Mouse (Mus musculus): ENCODE measurements around the gene Cort. TPM values are rescaled to one million over a fixed set of nuclear protein-coding genes. Genes with fewer than 3 reads are reported as not detected.
A peak's percentile ranks its signal among the peaks of the same experiment; 100 is the strongest.

Cort gene
- polyA plus RNA-seq, 1 experiment, result not detected

DNA sequence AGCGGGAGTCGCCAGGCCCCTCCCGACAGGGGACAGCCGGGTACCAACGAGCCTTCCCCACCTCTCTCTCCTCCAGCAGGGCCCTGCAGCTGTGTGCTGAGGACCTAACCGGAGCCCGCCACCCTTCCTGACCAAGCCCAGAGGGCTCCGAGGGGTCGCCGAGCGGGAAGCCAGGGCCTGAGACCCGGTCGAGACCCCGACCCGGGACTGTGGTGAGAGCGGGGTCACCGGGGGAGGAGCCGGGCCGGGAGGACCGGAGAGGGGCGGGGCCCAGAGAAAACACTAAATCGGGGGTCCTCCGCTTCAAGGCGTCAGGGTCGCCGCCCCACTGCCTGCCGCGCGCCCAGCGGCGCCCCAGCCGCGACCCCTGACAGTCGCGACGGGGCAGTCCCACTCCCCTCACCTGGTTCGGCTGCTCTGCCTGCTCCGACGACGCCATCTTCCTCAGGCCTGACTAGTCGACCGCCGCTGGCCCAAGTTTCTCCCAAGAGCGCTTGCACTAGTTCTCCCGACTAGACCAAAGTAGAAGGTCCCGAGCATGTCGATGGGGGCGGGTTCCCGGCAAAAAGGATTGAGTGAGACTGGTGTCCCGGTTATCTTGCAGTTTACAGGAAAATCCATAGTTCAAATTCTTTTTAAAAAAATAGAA lies 27.1 kb downstream of the Cort start, which contains the start of gene Pex14:
Gene Pex14 (minus strand): TSS at position 508 of the 649 bp plus-strand sequence.
- Histone ChIP-seq H3K4me1 (ENCODE audit: control insufficient read depth, insufficient read depth, insufficient read length, low read length) (peaks cover 8% of the 10 kb centered on the region; the same call in 1 of the 2 replicates), H3K27me3 (ENCODE audit: control insufficient read depth, insufficient read depth, low read length) (no peaks in the 10 kb centered on the region), H3K36me3 (ENCODE audit: control insufficient read depth, insufficient read depth, low read length) (no peaks in the 10 kb centered on the region), H3K27ac (ENCODE audit: insufficient read depth, low read depth, low read length) (no peak within 1 kb of the TSS), H3K4me3 (ENCODE audit: low read depth, low read length) (peak within 1 kb of the TSS; percentile 99)
- under 1% methylated on average over 50 of the region's 50 CpGs for WGBS
- peak; percentile 43; the same call in 1 of the 2 replicates for TF ChIP-seq POLR2A (IDR thresholded peaks at IDR 0.05; ENCODE audit: low read depth, low read length)
- TF ChIP-seq CTCF (IDR thresholded peaks at IDR 0.05; ENCODE audit: extremely low read depth, insufficient read length, insufficient replicate concordance, low read depth, low read length), result no peak

DNA sequence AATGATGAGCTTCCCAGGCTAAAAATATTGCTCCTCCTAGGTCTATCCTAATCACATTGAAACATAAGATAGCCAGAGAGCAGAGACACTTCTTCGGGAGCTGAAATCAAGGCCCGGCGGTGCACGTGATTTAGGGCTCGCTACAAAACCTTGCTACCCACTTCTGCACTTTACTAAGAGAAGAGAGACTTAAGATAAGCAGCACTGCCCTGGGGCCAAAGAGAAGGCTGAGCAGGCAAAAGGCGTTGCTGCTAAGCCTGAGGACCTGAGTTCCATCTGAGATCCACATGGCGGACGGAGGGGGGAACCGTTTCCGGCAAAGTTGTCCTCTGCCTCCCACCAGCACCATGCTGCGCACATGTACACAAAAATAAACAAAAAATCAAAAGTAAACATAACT lies 28.0 kb downstream of the Cort start:
- 4% methylated on average over 11 of the region's 11 CpGs for WGBS
- H3K27ac ChIP-seq (ENCODE audit: insufficient read depth, low read depth, low read length), result no peak overlapping the region
- TF ChIP-seq CTCF (IDR thresholded peaks at IDR 0.05; ENCODE audit: extremely low read depth, insufficient read length, insufficient replicate concordance, low read depth, low read length) (no peak), POLR2A (IDR thresholded peaks at IDR 0.05; ENCODE audit: low read depth, low read length) (no peak)
- H3K36me3 ChIP-seq (ENCODE audit: control insufficient read depth, insufficient read depth, low read length), result peaks cover 3% of the 10 kb centered on the region; the same call in 1 of the 2 replicates
- H3K4me1 ChIP-seq (ENCODE audit: control insufficient read depth, insufficient read depth, insufficient read length, low read length), result peaks cover 8% of the 10 kb centered on the region; the same call in 1 of the 2 replicates
- no peaks in the 10 kb centered on the region for H3K27me3 ChIP-seq (ENCODE audit: control insufficient read depth, insufficient read depth, low read length)
- H3K4me3 ChIP-seq (ENCODE audit: low read depth, low read length), result peak overlapping the region; percentile 99

DNA sequence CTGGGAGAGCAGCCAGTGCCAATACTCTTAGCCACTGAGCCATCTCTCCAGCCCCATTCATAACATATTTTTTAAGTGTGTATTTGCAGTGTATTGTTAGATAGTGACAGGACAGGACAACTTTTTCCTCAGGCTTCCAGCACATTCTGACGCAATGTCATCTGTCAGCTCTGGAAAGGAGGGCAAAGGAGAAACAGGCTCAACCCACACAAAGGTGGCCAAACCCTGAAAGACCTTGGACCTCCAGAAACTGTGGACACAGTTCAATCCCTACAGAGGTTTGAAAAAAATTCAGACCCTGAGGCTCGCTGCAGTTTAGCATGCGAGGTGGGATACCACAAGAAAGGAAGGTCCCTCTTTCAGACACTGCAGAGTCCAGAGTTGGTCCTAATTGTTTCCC lies 28.6 kb downstream of the Cort start:
- no peak overlapping the region for H3K4me3 ChIP-seq (ENCODE audit: low read depth, low read length)
- H3K27ac ChIP-seq (ENCODE audit: insufficient read depth, low read depth, low read length), result no peak overlapping the region
- peaks cover 3% of the 10 kb centered on the region; the same call in 1 of the 2 replicates for H3K36me3 ChIP-seq (ENCODE audit: control insufficient read depth, insufficient read depth, low read length)
- no peaks in the 10 kb centered on the region for H3K27me3 ChIP-seq (ENCODE audit: control insufficient read depth, insufficient read depth, low read length)
- TF ChIP-seq CTCF (IDR thresholded peaks at IDR 0.05; ENCODE audit: extremely low read depth, insufficient read length, insufficient replicate concordance, low read depth, low read length) (no peak), POLR2A (IDR thresholded peaks at IDR 0.05; ENCODE audit: low read depth, low read length) (no peak)
- H3K4me1 ChIP-seq (ENCODE audit: control insufficient read depth, insufficient read depth, insufficient read length, low read length), result peaks cover 8% of the 10 kb centered on the region; the same call in 1 of the 2 replicates
- WGBS, result 66% methylated on average over 3 of the region's 3 CpGs

DNA sequence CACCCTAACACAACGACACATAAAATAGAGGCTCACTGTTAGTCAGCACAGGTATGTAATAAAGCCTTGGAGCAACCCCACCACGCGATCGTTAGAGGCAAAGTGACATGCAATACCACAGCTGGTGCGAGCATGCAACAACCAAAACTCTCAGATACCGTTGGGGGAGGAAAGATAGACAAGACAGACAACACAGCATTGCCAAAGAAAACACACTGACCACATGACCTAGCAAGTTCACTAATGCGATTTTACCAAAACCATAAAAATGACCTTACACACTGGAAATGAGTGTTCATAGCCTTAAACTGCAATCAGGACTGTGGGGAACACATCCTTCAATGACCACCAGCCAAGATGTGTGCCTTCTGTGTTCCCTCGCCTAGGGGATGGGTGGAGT lies 35.2 kb downstream of the Cort start:
- 80% methylated on average over 8 of the region's 8 CpGs for WGBS
- peaks cover 4% of the 10 kb centered on the region; the same call in 1 of the 2 replicates for H3K36me3 ChIP-seq (ENCODE audit: control insufficient read depth, insufficient read depth, low read length)
- no peak for TF ChIP-seq CTCF (IDR thresholded peaks at IDR 0.05; ENCODE audit: extremely low read depth, insufficient read length, insufficient replicate concordance, low read depth, low read length)
- peaks cover 1% of the 10 kb centered on the region; the same call in 1 of the 2 replicates for H3K4me1 ChIP-seq (ENCODE audit: control insufficient read depth, insufficient read depth, insufficient read length, low read length)
- no peak overlapping the region for H3K27ac ChIP-seq (ENCODE audit: insufficient read depth, low read depth, low read length)
- no peak overlapping the region for H3K4me3 ChIP-seq (ENCODE audit: low read depth, low read length)
- no peaks in the 10 kb centered on the region for H3K27me3 ChIP-seq (ENCODE audit: control insufficient read depth, insufficient read depth, low read length)

DNA sequence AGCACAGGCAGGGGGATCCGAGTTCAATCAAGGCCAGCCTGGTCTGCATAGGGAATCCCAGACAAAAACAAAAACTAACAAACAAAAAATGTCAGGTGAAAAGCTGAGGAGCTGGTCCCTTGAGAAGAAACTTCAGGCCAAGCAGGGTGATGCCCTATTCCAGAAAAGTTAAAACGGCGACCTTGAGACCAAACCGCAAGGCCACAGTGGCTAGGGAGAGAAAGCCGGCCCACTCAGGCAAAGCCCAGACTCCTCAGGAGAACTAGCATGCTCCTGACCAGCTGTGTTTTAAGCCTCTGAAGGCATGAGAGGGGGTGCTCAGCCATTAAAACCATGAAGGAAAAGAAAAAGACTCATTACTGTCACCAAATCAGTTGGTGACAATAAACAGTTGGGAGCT lies 41.2 kb downstream of the Cort start:
- TF ChIP-seq CTCF (IDR thresholded peaks at IDR 0.05; ENCODE audit: extremely low read depth, insufficient read length, insufficient replicate concordance, low read depth, low read length), result no peak
- TF ChIP-seq POLR2A (IDR thresholded peaks at IDR 0.05; ENCODE audit: low read depth, low read length), result no peak
- Histone ChIP-seq H3K27me3 (ENCODE audit: control insufficient read depth, insufficient read depth, low read length) (no peaks in the 10 kb centered on the region), H3K27ac (ENCODE audit: insufficient read depth, low read depth, low read length) (no peak overlapping the region), H3K36me3 (ENCODE audit: control insufficient read depth, insufficient read depth, low read length) (no peaks in the 10 kb centered on the region), H3K4me3 (ENCODE audit: low read depth, low read length) (no peak overlapping the region), H3K4me1 (ENCODE audit: control insufficient read depth, insufficient read depth, insufficient read length, low read length) (peaks cover 8% of the 10 kb centered on the region)
- WGBS, result 83% methylated on average over 5 of the region's 5 CpGs

DNA sequence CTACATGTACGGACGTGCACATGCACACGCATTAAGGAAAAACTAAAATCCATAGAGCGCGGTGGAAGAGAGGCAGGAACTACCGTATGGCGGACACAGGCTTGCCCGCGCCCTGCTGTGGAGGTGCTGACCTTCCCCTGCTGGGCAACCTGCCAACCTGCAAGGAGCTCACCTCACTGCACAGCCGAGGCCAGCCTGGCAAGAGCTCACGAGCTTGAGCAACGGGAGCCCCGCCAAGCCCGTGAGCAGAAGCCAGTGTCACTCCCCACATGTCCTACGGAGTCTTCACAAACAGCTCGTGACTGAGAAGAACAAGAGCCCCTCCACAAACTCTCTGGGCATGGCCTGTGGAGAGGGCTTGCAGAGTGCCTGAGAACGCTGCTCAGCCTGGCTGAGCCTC lies 45.0 kb downstream of the Cort start:
- WGBS, result 35% methylated on average over 17 of the region's 17 CpGs
- H3K4me3 ChIP-seq (ENCODE audit: low read depth, low read length), result no peak overlapping the region

DNA sequence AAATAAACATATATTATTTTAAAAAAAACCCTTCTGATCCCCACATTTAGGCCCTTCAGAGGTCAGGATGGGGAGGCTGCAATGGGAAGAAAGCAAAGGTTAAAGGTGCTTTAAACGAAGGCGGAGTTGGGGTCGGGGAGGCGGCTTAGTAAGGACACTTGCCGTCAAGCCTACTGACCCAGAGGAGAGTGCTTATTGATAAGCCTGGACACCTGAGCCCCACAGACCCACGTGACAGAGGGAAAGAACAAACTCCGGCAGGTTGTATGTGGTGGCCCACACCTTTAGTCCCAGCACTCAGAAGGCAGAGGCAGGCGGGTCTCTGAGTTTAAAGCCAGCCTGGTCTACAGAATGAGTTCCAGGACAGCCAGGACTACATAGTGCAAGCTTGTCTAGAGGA lies 46.5 kb downstream of the Cort start:
- Histone ChIP-seq H3K27me3 (ENCODE audit: control insufficient read depth, insufficient read depth, low read length) (no peaks in the 10 kb centered on the region), H3K36me3 (ENCODE audit: control insufficient read depth, insufficient read depth, low read length) (peaks cover 3% of the 10 kb centered on the region; the same call in 1 of the 2 replicates), H3K4me3 (ENCODE audit: low read depth, low read length) (no peak overlapping the region), H3K27ac (ENCODE audit: insufficient read depth, low read depth, low read length) (no peak overlapping the region), H3K4me1 (ENCODE audit: control insufficient read depth, insufficient read depth, insufficient read length, low read length) (peaks cover 17% of the 10 kb centered on the region)
- WGBS, result 73% methylated on average over 8 of the region's 8 CpGs
- TF ChIP-seq POLR2A (IDR thresholded peaks at IDR 0.05; ENCODE audit: low read depth, low read length) (no peak), CTCF (IDR thresholded peaks at IDR 0.05; ENCODE audit: extremely low read depth, insufficient read length, insufficient replicate concordance, low read depth, low read length) (no peak)

More for the DNA sequence above, 45.0 kb downstream of the Cort start:
- Histone ChIP-seq H3K4me1 (ENCODE audit: control insufficient read depth, insufficient read depth, insufficient read length, low read length) (peaks cover 8% of the 10 kb centered on the region), H3K27me3 (ENCODE audit: control insufficient read depth, insufficient read depth, low read length) (no peaks in the 10 kb centered on the region), H3K36me3 (ENCODE audit: control insufficient read depth, insufficient read depth, low read length) (no peaks in the 10 kb centered on the region), H3K27ac (ENCODE audit: insufficient read depth, low read depth, low read length) (no peak overlapping the region)
- TF ChIP-seq POLR2A (IDR thresholded peaks at IDR 0.05; ENCODE audit: low read depth, low read length), result no peak
- TF ChIP-seq CTCF (IDR thresholded peaks at IDR 0.05; ENCODE audit: extremely low read depth, insufficient read length, insufficient replicate concordance, low read depth, low read length), result no peak
